Mouse (Mus musculus): Measurements from ENCODE around the gene Magi2.

Gene Magi2

DNA sequence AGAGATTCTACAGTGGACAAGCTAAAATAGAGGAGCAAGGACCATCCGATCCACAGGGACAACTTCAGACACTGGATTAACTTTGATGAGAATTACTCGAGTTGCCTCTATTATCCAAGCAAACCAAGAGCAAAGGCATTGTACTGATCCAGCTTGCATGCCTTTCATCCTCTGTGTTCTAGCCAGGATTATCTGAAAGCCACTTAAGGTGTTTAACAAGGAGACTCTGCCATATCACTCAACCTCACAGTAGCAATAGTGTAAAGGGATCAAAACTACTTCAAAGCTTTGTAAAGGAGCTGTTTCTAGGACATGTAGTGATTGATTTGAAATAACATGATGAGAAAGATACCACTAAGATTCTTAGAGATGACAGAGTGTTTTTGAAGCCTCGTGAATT, 819.8 kb downstream of the Magi2 start:
- ChIA-PET POLR2A (no interaction called here), CTCF (no interaction called here)

DNA sequence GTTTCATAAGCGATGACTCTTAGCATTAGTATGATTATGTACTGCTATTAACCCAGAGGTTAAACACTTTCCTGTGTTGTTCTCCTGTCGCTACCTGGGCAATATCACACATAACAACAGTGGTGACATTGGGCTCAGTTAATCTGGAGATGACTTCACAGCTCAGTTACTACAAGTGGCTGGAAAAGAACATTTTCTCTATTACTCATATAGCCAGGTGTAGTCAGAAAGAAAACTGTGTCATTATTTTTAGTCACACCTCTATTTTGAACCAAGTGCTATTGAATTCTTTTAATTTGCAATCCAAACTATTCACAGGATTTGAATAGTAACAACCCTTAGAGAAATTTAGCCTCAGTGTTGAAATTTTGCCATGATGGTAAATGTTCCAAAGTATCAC, 821.5 kb downstream of the Magi2 start:
- CTCF ChIA-PET: no interaction called here
- POLR2A ChIA-PET: no interaction called here

DNA sequence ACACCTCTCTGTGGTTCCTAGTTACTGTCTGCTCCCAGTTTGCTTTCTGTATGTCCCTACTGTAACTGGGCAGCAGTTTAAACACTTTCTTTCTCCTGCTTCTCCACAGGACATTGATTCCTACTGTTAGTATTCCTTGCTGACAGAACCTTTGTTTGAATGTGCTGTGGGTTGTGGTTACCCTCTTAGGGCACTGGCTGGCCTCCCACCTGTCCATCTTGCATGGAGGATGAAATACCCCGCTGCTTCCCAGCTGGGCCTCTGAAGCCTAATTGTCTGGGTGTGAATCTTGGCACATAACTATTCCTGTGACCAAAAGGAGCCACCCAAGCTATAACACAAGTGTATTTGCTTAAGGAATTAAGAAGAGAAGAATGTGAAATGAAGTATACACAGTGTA, 823.4 kb downstream of the Magi2 start:
- CTCF ChIA-PET: no interaction called here

DNA sequence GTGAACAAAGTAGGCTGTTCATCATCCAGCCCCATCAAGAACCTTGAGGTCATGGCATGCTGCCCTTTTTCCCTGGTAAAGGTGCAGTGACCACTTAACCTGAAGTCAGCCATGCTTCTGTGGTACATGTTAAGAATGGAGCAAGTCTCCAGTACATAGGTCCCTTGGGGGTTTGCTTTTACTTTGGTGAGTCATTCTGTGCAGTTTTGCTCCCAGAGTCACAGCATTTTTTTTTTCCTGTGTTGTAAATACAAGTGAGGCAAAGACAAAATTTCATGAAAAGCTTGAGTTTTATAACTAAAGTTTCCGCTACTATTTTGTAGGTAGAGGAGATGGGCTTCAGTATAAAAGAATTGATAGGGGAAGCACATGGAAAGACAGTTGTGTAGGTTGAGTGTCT, 828.2 kb downstream of the Magi2 start:
- ChIA-PET CTCF (no interaction called here), POLR2A (no interaction called here)

More for the DNA sequence above, 823.4 kb downstream of the Magi2 start:
- POLR2A ChIA-PET: no interaction called here

DNA sequence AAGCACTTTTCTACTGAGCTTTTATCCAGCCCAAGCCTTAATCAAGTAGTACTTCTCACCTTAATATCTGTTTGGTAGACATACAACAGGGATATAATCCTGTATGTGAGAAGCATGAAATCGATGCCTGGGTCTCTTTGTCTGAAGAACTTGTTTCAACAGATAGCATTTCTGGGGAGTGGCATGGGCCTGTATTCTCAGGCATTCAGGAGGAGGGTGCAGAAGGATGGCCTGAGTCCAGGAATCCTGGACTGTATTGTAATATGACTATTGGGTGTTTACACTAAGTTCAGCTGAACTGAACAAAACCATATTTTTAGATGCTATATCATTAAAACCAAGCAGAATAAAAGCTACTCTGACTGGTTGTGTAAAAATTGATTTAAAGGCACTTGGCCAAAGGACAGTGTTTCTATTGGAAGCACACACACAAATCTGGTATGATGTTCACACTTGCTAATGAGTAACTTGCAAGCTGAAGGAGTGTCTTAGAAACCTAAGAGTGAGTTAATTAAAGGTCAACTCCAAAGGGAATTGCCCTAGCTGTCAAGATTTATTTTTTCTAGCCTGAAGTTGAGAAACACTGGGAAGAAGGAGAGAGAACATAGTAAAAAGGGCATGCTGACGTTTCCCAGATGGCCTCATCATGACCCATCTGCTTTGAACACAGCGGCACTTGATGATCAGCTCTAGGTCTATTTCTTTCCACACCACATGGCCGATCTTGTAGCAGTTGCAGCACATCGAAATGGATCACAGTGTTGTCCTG, 829.4 kb downstream of the Magi2 start:
- ChIA-PET CTCF (no interaction called here), POLR2A (no interaction called here)

DNA sequence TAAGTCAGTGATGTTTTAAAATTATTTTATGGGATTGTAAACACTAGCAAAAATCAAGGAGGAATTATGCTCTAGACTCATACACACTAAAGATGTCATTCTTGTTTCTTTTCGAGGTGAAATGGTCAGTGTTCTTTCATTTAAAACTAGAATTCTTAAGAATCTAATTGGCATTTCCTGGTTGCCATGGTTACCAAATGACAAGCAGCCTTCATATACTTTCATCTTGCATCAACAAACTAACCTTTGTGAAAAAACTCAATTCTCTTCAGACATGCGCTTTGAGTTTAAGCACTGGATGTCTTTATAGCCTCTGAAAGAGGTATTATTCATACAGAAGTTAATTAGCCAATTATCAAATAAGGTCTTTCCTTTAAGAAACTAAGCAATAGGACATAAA, 830.0 kb downstream of the Magi2 start:
- ChIA-PET CTCF (no interaction called here), POLR2A (no interaction called here)

DNA sequence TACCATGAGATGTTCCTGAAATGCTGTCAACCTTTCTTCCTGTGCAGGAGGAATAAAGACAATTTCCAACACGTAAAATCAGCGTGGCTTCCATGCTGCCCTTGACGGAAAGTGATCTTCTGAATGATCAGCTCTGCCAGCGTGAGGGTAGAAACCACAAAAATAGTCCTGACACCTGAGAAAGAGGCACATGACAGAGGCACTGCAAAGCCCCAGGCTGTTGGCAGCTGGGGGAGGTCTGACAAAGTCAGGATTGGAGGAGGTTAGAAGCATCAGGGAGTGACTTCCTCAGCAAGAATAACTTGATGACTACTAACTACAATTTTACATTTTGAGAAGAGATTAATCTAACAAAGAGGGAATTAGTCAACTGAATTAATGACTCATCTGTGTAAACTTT, 835.2 kb downstream of the Magi2 start:
- ChIA-PET CTCF (no interaction called here), POLR2A (no interaction called here)

DNA sequence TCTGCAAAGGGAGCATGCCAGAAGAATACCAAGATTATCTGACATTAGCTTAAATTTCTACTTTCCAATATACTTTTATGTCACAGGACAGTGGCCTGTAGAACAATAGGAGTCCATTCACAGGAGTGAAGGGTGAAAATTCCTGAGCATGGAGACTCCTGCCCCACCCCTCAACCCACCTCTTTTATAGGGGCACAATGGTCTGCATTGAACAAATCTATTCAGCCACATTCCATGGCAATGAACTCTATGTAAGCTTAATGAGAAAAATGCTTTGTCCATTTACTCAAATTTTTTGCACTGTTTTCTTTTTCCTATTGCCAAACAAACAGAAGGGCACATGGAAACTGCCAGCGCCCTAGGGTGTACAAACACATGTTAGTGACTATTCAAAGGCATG, 838.2 kb downstream of the Magi2 start:
- POLR2A ChIA-PET: no interaction called here
- CTCF ChIA-PET: no interaction called here

DNA sequence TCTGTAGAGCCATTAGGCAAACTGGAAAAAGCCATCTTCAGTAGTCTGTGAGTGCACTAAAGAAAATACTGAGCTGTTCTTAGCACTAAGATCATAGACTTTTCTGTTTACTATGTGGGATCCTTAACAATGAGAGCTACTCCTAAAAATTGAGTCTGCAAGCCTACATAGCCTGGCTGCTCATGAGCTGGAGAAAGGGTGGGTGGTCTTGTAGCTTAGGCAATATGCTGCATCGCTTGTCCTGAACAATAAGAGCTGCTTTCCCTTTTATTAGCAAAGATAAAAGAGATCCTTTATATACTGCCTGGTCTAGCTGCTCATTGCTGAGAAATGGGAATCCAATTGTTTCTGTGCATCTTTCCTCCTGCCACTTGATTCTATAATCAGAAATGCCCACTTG, 841.7 kb downstream of the Magi2 start:
- CTCF ChIA-PET: no interaction called here
- POLR2A ChIA-PET: no interaction called here

DNA sequence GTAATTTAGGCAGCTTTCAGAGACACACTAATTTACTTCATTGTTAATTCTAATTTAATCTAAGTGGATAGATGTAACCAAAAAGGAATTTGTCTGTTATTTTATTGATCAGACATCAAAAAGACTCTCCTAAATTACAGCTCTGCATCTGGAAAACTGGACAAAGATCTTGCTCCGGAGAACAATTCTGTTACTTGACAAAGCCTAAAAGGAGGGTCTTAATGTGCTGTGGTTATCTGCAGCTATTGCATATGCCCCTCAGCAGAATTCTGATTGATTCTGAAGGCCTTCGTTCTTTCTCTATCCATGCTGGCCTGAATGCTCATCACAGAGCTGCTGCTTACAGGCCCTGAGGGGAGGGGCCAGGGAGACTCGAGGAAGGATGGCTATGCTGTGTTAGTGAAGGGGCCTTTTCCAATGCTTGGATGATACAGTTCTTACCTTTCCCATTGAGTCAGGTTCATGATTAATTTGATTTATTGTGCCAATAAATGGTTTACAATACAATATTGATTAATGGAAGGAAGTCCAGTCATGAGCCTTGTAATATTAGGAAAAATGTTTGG, 842.2 kb downstream of the Magi2 start:
- POLR2A ChIA-PET: no interaction called here
- CTCF ChIA-PET: no interaction called here

DNA sequence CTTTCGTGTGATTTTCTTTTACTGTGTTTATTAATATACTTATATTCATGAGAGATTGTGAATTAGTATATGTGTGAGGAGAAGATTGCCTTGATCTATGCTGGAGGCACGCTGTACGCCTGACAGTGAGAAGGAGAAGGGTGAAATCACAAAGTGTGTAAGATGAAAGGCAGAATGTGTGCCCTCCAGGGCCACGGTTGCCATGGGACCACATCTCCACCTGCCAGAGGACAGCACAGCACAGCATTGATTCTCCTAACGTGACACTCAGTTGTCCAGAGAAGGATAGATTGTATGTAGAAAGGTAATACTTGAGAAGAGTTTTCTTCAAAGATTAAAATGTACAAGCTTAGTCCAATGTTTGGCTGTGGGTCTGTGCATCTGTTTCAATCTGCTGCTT, 847.3 kb downstream of the Magi2 start:
- CTCF ChIA-PET: no interaction called here

DNA sequence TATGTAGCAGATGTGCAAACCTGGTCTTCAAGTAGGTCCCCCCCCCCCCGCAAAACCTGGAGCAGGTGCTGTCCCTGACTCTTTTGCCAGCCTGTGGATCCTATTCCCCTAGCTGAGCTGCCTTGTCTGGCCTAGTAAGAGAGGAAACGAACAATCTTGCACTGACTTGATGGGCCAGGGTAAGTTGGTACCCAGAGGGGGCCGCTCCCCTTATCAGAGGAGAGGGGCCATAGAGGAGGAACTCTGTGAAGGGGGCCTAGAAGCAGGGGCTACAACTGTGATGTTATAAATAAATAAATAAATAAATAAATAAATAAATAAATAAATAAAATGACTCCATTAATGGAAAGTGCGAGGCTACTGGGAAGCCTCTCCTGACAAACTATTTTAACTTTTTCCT, 848.0 kb downstream of the Magi2 start:
- CTCF ChIA-PET: no interaction called here
- POLR2A ChIA-PET: no interaction called here

More for the DNA sequence above, 847.3 kb downstream of the Magi2 start:
- POLR2A ChIA-PET: no interaction called here

DNA sequence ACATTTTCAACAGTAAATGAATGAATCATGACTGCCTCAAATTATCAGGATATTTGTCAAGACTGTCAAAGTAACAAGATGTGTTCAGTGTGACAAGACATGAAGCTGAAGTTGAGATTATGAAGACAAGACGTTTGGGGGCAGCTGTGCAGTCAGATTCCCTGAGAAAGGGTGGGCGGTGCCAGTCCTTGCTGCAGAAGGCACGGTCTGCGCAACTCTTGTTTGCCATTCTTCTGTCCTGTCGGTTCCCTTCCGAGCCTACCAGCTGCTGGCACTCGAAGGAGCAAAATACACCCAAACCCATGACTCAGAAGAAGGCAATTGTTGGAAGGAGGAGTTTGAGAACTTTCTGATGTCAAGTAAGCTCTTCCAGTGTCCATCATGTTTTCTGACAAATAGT, 852.1 kb downstream of the Magi2 start:
- POLR2A ChIA-PET: no interaction called here
- CTCF ChIA-PET: no interaction called here

DNA sequence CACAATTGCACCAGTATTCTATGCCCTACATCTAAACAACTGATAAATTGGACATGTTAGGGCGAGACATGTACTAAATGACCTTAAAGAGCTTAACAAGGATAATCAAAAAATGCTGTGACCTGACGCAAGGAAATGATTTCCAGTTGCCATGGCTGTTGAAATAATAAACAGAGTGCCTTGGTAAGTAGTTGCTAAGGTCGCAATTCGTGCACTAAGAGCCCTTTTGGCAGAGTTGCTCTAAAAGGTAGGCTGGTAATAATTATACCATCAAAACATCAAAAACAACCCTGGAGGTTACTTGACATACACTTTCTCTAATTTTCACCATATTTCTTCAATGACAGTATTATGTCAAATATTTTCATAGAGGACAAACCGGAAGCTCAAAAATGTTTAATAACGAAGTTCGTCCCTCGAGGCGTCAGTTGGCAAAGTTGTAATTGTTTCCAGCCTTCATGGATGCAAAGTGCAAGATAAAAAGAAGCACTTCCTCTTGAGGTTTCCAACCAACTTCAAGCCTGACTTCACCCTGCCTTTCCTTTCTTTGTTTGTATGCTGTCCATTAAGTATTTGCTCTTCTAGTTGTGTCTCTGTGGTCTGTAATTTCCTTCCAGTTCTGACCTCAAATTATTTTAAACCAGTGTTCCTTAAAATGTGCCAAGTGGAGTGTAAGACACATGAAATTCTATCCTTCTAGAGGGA, 853.9 kb downstream of the Magi2 start:
- CTCF ChIA-PET: no interaction called here
- POLR2A ChIA-PET: interaction anchor here in 1 of 4 experiments (0.7 kb wide), 1 partner anchor 192 kb away, joined by 4 read pairs; no protein-coding TSS in a partner anchor

DNA sequence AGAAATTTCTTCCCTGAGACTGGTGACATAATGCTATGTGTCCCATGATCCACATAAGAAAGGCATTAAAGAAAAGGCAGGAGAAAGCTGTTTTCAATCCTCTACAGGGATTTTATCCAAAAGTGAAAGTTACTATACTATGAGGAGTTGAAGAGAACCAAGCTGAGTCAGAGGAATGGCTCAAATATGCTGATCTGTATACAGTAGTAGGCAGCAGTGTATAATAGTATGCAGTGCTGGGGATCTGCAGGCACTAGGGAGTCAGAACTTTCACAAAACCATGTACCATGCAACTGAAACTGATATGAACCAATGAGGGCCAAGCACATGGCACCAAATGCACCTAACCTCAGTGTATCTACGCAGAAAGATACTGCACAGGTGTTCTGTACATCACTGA, 855.5 kb downstream of the Magi2 start:
- CTCF ChIA-PET: no interaction called here
- POLR2A ChIA-PET: no interaction called here

DNA sequence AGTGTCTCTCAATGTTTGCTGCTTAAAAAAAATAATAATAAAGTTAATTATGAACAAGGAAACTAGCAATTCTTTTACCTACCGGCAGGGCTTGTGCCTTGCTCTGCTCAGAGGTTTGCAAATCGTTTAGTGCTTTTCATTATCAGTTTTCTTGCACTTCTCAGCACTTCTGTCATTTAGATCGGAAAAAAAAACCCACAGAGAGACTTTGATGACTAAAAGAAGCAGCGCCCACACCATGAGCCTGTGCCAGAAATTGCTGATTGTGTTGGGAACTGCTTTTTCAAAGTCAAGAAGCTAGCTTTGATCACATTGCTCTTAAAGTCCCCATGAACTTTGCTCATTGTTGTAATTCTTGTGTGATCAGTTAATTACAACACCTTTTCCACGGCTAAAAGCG, 860.2 kb downstream of the Magi2 start:
- POLR2A ChIA-PET: no interaction called here
- CTCF ChIA-PET: no interaction called here

DNA sequence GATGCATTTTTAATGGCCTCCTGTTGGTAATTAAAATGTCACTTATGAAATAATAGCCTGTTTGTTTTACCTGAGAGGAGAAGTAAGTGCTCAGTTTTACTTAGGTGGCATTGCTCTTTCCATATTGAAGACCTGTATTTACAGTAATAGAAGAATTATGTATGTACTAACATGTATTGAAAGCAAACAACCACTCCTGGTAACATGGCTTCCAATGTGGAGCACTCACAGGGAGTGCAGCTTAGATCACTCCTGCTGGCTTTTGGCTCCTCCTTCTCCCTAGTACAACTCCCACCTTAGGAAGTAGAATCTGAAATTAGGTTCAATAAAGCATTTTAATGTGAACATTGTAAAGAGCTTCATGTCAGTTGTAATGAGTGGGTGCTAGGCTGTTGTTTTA, 877.0 kb downstream of the Magi2 start:
- CTCF ChIA-PET: no interaction called here
- POLR2A ChIA-PET: interaction anchor here in 1 of 4 experiments (1.2 kb wide), 1 partner anchor 8 kb away, joined by 3 read pairs; no protein-coding TSS in a partner anchor

DNA sequence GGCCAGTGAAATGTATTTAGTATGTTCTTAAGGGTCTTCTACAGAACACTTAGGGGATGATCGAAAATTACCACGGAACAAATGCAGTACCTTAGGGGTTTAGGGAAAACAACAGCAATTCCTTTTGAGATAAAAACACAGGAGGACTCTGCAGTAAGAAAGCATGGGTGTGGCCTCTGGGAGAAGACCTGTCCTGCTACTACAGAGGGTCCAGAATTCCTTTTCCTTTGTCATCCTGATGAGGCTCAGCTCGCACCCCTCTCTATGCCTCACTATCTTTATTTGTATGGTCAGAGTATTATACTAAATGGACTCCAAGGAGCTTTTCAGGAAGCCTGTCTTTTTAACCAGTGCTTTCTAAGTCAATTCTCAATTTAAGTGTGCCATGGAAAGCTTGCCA, 877.7 kb downstream of the Magi2 start:
- POLR2A ChIA-PET: interaction anchor here in 1 of 4 experiments (1.2 kb wide), 1 partner anchor 9 kb away, joined by 3 read pairs; no protein-coding TSS in a partner anchor

DNA sequence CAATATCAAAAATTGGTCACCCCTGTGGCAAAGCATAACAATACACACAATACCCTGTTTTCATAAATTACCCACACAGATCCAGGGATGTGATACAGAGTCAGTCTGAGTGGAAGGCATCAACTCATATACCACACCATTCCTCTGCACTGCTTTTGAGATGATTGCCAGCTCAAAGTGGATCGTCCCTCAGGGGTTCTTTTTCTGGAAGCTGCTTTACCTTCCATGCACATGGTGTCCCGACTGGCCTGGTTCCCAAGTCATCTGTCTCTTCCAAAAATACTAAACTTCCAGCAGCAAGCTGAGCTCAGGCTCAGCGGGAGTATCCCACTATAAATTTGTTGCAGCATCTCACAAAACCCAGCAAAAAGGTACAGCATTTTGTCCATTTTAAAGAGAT, 882.7 kb downstream of the Magi2 start:
- ChIA-PET CTCF (no interaction called here), POLR2A (no interaction called here)

More for the DNA sequence above, 877.7 kb downstream of the Magi2 start:
- CTCF ChIA-PET: no interaction called here

DNA sequence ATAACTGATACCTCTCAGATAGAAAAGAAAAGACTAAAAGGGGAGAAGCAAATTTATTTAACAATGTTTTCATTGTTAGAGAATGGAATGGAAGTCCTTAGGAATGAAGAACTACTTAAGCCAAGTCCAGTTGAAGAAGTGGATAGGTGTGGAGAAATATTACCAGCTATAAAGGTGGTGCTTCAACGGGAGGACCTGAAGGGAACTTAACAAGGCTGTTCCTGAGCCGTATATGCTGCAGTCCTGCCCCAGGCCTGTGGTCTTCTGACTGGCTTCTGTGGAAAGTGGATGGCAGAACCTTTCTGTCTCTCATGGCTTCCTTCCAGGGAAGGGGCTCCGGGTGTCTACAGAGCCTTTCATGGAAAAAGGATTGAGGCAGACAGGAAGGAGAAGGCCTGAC, 890.3 kb downstream of the Magi2 start:
- ChIA-PET CTCF (no interaction called here), POLR2A (no interaction called here)

DNA sequence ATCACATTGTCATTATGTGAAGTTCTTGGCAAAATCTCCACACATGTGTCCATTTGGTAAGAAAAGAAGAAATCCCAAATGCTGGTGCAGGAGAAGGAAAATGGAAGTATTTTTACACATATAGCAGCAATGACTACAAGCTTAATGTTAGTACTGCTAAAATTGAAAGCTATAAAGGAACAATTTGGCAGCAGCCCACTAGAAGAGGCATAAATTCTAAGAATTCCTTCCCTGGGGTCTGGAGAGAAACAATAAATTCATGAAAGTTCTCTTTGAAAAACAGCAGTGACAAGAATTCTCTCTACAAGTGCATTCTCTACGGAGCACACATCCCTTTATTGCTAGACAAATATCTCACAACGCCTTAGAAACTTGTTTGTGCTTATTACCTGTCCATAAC, 913.4 kb downstream of the Magi2 start:
- ChIA-PET POLR2A (no interaction called here), CTCF (no interaction called here)

All from embryonic stem cell, embryonic (primary cell).